Mouse (Mus musculus) layer of hippocampus, adult 2 months (tissue): ENCODE results near the gene 2610021A01Rik. TPM values are rescaled to one million over a fixed set of nuclear protein-coding genes. Genes with fewer than 3 reads are reported as not detected.

Experiments used
- total RNA-seq, 2 experiments: library from RNA; stranded (reverse); gene quantifications; 2 replicates each; pipeline ENCODE4 v1.2.3; 2021

2610021A01Rik gene
- total RNA-seq, 2 experiments from 2014 or later, result 33.8 to 36.3 TPM

Other genes starting within 250 kb of the 2610021A01Rik start
- gene AI987944, start 205.9 kb upstream of the 2610021A01Rik start, total RNA-seq, result 10 to 100 TPM; 12.4 to 13.0 TPM
- under 1 TPM; 0.33 to 0.39 TPM for gene Vmn2r57, start 150.5 kb upstream of the 2610021A01Rik start, total RNA-seq
- gene Gm20449, start 99.8 kb upstream of the 2610021A01Rik start, total RNA-seq, result under 1 TPM; 0.10 to 0.33 TPM
- gene AW146154, start 99.3 kb upstream of the 2610021A01Rik start, total RNA-seq, result 10 to 100 TPM in 1 of 2 experiments, 1 to 10 TPM in 1; 9.9 to 13.5 TPM
- not detected for gene Gm6871, start 25.6 kb upstream of the 2610021A01Rik start, total RNA-seq
- gene Zfp788, start 34.0 kb downstream of the 2610021A01Rik start, total RNA-seq, result 10 to 100 TPM; 32.2 to 36.0 TPM